Mouse (Mus musculus) liver, embryonic 14.5 days (tissue): ENCODE measurements around the gene Col26a1.

Experiments used
- CTCF ChIP-seq: IDR thresholded peaks from 2 replicates; pipeline ENCODE4 v1.5.1; 2016; ENCODE audit warnings: antibody characterized with exemption, low read depth, control low read depth
- EP300 ChIP-seq: IDR thresholded peaks from 2 replicates; pipeline ENCODE4 v1.6.1; 2016; ENCODE audit warnings: antibody characterized with exemption, low read depth

GRCm38 (mm10) chr5:136882788-136883439 lies at the start of gene Col26a1:
- TF ChIP-seq CTCF = no peak
- TF ChIP-seq EP300 = no peak
